Mouse (Mus musculus) heart, embryonic 10.5 days (tissue): ENCODE measurements at regions not wholly inside any gene's neighbourhood (a gene's known extent, or its start where the extent isn't known, plus 50 kb on each side); places are given as distances from the start of the nearest gene placed in this dataset.

Source experiments
- DNase-seq: peaks from one replicate; pipeline ENCODE4 v3.0.0-alpha.2; 2017; ENCODE audit warnings: low spot score
- H3K27ac ChIP-seq: fragments of 300-500 bp; sonication (generic); 2 replicates; pipeline ENCODE4 v1.5.1; 2016; ENCODE audit warnings: mild to moderate bottlenecking
- H3K27me3 ChIP-seq: fragments of 300-500 bp; sonication (generic); 2 replicates; pipeline ENCODE4 v1.6.1; 2016; ENCODE audit warnings: mild to moderate bottlenecking; ENCODE audit not compliant: poor library complexity, insufficient read depth, severe bottlenecking
- H3K36me3 ChIP-seq: fragments of 300-500 bp; sonication (generic); 2 replicates; pipeline ENCODE4 v1.6.1; 2016; ENCODE audit warnings: mild to moderate bottlenecking, moderate library complexity
- H3K4me1 ChIP-seq: fragments of 300-500 bp; sonication (generic); 2 replicates; pipeline ENCODE4 v1.6.1; 2016; ENCODE audit warnings: mild to moderate bottlenecking
- H3K4me3 ChIP-seq: fragments of 300-500 bp; sonication (generic); 2 replicates; pipeline ENCODE4 v1.5.1; 2016; ENCODE audit warnings: mild to moderate bottlenecking, moderate library complexity
- H3K9me3 ChIP-seq: fragments of 300-500 bp; sonication (generic); 2 replicates; pipeline ENCODE4 v1.6.1; 2016; ENCODE audit warnings: mild to moderate bottlenecking, moderate library complexity
- WGBS: fragments of 180-500 bp; shearing (Covaris S2); methylation state at CpG from one replicate; pipeline ENCODE4 v1.1.7; 2016; 5-methylcytosine and 5-hydroxymethylcytosine counted together

DNA sequence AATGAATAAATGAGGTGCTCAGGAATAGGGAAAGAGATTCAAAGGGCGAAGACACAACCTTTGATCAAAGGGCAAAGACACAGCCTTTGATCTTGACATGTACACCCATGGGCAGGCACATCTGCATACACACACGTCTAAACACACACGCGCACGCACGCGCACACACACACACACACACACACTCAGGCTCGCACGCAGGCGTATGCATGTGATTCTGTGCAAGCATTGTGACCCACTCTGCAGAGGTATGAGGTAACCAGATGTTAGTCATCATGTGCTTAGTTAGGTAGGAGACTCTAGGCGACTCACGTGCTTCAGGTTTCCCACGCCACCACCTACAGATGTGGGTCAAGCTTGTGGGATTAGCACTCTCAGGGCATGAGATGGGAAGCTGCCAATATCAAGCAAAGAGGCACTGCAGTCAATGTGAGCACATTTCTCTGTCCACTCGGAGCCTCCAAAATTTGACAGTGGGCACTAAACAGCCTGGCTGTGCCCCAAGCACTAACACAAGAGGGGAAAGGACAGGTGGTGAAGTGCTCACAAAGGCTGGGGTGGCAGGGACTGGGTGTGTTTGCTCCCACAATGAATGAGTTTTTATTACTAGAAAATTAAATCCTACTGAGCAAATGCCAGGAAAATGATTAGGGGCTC, 123.3 kb upstream of the Slc44a1 start:
- 92% methylated on average over 14 of the region's 14 CpGs for WGBS
- Histone ChIP-seq H3K4me1 (no peaks in the 10 kb centered on the region), H3K4me3 (no peak overlapping the region), H3K9me3 (no peaks in the 10 kb centered on the region), H3K36me3 (no peaks in the 10 kb centered on the region), H3K27ac (no peak overlapping the region), H3K27me3 (no peaks in the 10 kb centered on the region)
- no peak for DNase-seq

DNA sequence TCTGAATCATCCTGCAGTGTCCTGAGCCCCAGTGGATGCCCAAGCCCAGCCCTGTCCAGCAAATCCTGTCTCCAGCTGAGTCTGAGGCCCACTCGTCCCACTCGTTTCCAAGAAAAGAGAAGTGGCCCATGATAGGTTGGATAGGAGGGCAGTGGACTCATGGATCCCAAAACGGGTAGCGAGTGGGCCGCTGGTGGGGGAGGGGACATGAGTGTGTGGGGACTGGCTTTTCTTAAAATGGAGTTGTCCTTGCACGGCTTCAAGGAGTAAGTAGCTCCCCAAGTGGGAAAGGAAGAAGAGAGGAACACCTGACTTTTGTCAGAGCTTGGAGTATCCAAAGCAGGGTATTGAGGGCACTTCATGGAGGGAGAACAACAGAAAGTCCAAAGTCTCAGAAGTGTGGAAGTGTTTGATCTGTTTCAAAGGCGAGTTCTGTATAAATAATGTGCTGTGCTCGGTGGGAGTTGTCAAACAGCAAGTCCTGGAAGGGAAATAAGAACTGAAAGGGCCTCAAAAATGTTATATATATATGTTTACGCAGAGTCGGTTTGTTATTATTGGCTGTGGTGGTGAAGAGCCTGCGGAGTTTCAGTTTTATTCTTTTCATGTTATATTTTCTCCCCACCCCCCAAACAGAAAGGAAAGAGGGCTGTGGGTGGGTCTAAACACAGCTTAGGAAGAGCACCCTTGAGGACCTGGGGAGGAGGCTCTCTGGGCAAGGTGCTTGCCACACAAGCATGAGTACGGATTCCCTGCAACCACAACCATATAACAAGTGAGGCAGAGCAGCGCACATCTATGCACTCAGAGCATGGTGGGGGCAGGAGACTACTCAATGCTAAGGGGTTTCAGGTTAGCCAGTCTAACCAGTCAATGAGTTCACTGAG, 124.1 kb upstream of the Slc44a1 start:
- H3K4me1 ChIP-seq: no peaks in the 10 kb centered on the region
- no peak overlapping the region for H3K4me3 ChIP-seq
- no peaks in the 10 kb centered on the region for H3K27me3 ChIP-seq
- no peak for DNase-seq
- H3K36me3 ChIP-seq: no peaks in the 10 kb centered on the region
- no peak overlapping the region for H3K27ac ChIP-seq
- 80% methylated on average over 13 of the region's 13 CpGs for WGBS
- no peaks in the 10 kb centered on the region for H3K9me3 ChIP-seq

DNA sequence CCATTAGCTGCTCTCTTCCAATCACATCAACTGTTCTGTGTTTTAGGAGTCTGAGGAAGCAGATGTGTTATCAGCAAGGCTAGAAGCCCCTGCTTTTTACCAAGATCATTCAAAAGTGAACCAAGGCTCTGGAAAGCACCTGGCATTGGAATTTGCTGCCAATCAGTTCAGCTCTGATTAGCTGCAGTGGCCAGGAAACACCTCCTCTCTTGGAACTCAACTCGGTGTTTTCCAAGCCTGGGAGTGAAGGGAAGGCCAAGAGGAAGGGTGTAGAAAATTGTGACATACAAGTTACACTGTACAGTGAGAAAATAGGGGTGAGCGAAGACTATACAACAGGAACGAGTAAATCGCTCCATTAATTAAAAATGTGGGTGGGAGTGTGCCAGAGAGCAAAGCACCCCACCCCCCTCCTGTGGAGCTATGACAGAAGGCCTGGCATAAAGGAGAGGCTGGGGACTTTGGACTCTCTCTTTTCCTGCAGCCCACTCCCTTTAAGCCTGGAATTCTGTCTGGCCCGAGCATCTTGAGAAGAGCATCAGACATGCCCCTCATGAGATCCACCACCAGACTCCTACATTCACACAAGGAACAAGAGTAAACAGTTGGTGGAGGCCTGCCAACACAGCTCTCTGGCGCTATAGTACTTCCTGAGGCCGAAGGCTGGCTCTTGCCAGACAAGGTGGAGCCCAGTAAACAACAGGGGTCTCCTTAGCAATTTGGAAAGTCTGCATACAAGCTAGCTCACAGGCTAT, 124.9 kb upstream of the Slc44a1 start:
- 75% methylated on average over 7 of the region's 7 CpGs for WGBS
- H3K4me1 ChIP-seq: no peaks in the 10 kb centered on the region
- H3K4me3 ChIP-seq: no peak overlapping the region
- no peaks in the 10 kb centered on the region for H3K36me3 ChIP-seq
- no peaks in the 10 kb centered on the region for H3K9me3 ChIP-seq
- no peak overlapping the region for H3K27ac ChIP-seq
- H3K27me3 ChIP-seq: no peaks in the 10 kb centered on the region
- DNase-seq: no peak

DNA sequence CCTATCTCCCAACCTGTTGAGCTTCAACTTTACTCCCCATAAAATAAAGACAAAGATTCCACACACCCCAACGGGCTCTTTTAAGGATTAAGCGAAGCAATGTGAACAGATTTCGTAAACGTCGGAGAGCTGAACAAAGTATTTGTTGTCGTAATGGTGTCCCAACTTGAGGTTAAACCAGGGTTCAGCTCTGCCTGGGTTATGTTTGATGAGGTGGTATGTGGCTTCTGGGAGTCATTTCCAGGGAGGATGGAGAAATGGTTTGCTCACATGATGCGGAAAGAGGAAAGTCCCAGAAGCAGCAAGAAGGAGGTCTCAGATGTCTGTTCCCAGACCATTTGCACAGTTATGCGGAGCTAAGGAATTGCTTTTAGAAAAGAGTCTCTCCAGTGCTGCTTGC, 126.1 kb upstream of the Slc44a1 start:
- Histone ChIP-seq H3K36me3 (no peaks in the 10 kb centered on the region), H3K27me3 (no peaks in the 10 kb centered on the region), H3K9me3 (no peaks in the 10 kb centered on the region), H3K27ac (no peak overlapping the region), H3K4me1 (no peaks in the 10 kb centered on the region), H3K4me3 (no peak overlapping the region)
- no peak for DNase-seq
- 90% methylated on average over 8 of the region's 8 CpGs for WGBS

DNA sequence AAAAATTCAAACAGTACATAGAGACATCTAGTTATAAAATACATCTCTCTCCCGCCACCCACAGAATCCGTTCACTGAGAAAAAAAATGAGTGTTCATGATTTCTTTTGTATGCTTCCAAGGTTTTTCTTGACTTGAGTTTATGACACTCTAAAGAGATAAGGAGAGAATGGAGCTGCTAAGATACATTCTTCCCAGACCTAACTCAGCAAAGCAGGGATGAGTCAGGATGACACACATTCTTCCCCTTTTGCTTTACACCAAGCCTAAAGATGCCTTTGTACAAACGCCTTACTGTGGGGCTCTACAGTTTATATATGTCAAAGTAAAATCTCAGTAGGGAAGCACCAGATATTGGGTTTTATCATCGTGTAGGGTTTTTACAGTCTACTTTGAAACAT, 133.1 kb upstream of the Slc44a1 start:
- no peak overlapping the region for H3K27ac ChIP-seq
- H3K4me1 ChIP-seq: no peaks in the 10 kb centered on the region
- H3K36me3 ChIP-seq: no peaks in the 10 kb centered on the region
- WGBS: 65% methylated on average over 4 of the region's 4 CpGs
- no peak for DNase-seq
- no peaks in the 10 kb centered on the region for H3K9me3 ChIP-seq
- no peak overlapping the region for H3K4me3 ChIP-seq
- H3K27me3 ChIP-seq: no peaks in the 10 kb centered on the region

DNA sequence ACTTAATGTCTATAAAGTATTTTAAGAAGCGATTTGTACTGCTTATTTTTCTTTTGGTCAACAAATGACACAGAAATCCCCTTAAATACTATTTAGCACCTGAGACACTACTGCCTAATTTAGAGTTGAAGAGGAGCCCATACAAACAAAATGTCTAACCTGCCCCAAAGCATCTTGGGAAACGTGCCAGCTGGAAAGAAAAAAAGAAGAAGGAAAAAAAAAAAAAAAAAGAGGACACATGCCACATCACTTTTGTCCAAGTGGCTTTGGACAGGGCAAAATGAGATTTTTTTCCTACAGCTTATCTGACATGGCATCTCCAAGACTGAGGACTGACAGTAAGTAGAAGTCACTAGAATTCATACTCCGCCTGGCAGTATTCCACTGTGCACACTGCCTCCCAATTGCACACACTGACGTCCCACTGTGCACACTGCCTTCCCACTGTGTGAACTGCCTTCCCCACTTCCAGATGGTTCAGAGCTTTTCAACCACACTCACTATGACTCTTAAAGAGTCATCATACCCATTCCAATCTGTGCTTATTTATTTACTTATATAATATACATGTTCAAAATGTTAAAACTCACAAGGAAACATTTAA, 135.3 kb upstream of the Slc44a1 start:
- Histone ChIP-seq H3K4me1 (no peaks in the 10 kb centered on the region), H3K27me3 (no peaks in the 10 kb centered on the region), H3K9me3 (no peaks in the 10 kb centered on the region), H3K36me3 (no peaks in the 10 kb centered on the region), H3K27ac (no peak overlapping the region), H3K4me3 (no peak overlapping the region)
- no peak for DNase-seq
- WGBS: 88% methylated on average over 4 of the region's 4 CpGs

DNA sequence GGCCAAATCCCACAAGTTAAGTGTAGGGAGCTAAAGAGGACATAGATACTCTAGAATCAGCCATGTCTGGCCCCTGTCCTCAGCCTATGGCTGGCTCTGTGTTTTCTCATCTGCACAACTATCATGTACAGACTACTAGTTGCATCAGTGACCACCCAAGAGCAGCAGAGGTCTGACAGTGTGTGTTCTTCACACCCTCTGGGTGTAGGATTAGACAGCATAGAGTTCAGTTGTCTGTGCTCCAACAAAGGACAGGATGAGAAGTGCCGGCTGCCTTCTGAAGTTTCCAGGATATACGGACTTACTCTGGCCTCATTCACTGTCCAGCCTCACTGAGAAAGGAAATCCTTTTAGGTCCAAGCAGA, 135.9 kb upstream of the Slc44a1 start:
- Histone ChIP-seq H3K27ac (no peak overlapping the region), H3K4me3 (no peak overlapping the region), H3K27me3 (no peaks in the 10 kb centered on the region), H3K4me1 (no peaks in the 10 kb centered on the region), H3K9me3 (no peaks in the 10 kb centered on the region), H3K36me3 (no peaks in the 10 kb centered on the region)
- WGBS: 59% methylated on average over 2 of the region's 2 CpGs
- no peak for DNase-seq

DNA sequence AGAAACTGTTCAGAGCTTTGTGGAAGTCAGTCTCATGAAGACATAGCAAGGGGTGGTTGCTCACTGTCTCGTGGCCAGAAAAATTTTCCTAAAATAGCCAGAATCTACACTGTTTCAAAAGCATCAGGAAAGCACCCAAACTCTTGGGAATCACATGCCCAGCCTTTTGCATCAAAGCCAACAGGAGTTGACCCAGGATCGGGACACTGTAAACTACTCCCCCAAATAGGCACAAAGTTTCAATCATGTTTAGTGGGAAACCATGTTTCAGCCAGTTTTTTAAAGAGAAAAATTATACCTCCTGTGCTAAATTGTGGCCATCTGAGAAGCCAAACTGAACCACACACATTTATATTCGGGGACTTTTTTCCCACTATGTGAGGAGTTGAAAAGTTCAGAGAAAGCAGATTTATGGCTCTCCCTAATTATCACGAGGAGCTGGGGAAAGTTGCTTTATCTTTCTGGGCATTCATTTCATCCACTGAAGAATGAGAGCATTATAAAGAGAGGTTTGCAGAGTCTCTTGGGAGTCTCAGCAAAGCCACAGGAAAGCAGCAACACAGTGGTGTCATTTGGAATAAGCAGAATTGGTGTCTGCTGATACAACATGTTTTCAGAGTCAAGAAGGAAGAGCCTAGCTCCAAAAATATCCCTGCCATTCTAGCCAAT, 136.5 kb upstream of the Slc44a1 start:
- Histone ChIP-seq H3K27me3 (no peaks in the 10 kb centered on the region), H3K36me3 (no peaks in the 10 kb centered on the region), H3K27ac (no peak overlapping the region), H3K4me3 (no peak overlapping the region), H3K9me3 (no peaks in the 10 kb centered on the region), H3K4me1 (no peaks in the 10 kb centered on the region)
- WGBS: 68% methylated on average over 4 of the region's 4 CpGs
- DNase-seq: no peak

DNA sequence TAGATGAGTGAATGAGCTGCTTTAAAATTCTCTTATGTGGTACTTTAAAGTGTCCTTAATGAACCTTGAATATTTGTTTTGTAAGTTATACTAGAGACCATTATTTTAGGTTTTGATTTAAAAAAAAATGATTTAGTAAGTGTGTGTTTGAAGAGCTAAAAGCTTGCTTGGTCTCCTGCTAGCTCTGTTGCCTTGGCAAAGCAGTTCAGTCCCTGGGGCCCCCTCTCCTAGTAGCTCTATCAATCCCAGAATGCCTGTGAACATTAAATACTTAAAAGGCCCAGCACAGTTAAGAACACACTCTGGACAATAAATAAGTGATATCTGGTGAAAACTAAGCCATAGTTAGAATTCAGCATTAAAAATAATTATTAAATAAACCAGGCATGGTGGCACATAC, 138.3 kb upstream of the Abca1 start:
- H3K36me3 ChIP-seq: no peaks in the 10 kb centered on the region
- H3K4me1 ChIP-seq: no peaks in the 10 kb centered on the region
- H3K27me3 ChIP-seq: no peaks in the 10 kb centered on the region
- no peak overlapping the region for H3K27ac ChIP-seq
- DNase-seq: no peak
- H3K4me3 ChIP-seq: no peak overlapping the region
- no peaks in the 10 kb centered on the region for H3K9me3 ChIP-seq

DNA sequence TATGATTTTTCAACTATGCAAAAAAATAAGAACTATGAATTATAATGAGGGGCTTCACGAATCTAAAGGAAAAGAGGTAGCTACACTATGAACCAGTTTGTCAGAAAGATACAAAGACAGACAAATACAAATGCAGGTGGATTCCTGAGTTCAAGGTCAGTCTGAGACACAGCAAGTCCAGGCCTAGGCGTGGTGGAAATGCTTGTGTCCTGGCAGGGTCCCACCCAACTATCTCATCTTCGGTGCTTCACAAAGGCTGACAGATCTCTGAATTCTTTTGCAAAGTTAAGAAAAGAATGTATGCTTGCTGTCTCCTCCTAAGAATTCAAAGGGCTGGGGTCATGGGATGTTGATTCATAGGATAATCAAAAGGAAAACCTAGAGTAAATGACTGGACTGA, 132.9 kb upstream of the Abca1 start:
- no peaks in the 10 kb centered on the region for H3K27me3 ChIP-seq
- no peak overlapping the region for H3K4me3 ChIP-seq
- H3K27ac ChIP-seq: no peak overlapping the region
- H3K9me3 ChIP-seq: no peaks in the 10 kb centered on the region
- H3K36me3 ChIP-seq: no peaks in the 10 kb centered on the region
- H3K4me1 ChIP-seq: no peaks in the 10 kb centered on the region
- whole genome bisulfite sequencing: 85% methylated on average over 3 of the region's 3 CpGs
- no peak for DNase-seq

DNA sequence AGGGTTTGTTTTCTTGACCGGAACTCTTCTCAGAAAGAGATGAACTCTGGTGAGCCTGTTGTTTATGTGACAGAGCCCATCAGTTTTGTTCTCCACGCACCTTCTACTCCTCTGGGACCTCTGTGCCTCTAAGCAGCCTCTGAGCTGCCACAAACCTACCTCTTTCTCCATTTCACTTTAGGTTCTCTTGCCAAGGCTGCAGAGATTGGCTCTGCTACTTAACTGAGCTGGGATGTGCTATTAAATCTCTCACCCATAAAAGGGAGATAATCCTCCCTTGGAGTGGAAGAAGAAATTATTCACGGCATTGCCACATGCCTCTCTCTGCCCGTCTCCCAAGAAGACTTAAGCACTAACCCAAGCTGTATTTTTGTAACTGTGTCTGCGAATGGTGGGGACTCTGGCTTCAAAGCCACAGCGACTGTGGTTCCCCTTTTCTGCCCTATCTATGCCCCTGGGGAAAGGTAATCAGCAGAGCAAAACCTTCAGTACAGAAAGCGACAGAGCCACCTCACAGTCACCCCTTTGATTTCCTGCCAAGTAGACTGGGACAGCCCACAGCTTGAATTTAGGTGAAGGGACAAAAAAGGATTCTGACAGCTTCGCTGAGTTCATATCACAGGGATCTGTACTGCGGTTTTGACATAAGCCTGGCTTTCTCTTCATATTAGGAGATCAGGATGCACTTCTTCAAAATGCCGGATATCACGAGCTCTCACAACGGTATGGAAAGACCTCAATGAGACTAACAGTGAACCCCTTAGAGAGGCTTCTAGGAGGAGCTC, 118.2 kb upstream of the Abca1 start:
- Histone ChIP-seq H3K4me3 (no peak overlapping the region), H3K27ac (no peak overlapping the region), H3K27me3 (no peaks in the 10 kb centered on the region), H3K36me3 (no peaks in the 10 kb centered on the region), H3K4me1 (no peaks in the 10 kb centered on the region; the same call in 1 of the 2 replicates), H3K9me3 (no peaks in the 10 kb centered on the region)
- DNase-seq: no peak
- WGBS: 59% methylated on average over 12 of the region's 12 CpGs

DNA sequence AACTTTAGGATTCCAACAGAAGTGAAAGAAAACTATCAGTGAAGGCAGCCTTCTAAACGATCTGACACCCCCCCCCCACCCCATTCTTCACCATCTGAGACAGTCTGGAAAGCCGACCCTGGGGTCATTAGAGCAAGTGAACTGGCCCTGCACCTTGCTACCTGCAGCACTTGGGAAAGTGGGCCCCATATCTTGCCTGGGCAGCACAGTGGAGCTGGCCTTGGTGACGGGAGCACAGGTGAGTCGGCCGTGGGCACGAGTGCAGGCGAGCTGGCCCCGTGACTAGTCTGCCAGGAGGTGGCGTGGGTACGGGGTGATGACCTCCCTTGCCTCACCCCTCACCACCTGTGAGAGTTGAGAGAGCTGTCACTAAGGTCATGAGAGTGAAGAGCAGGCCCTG, 110.7 kb upstream of the Abca1 start:
- no peak overlapping the region for H3K4me3 ChIP-seq
- H3K27ac ChIP-seq: peak overlapping the region; percentile 19; the same call in 1 of the 2 replicates
- 87% methylated on average over 10 of the region's 10 CpGs for WGBS
- no peaks in the 10 kb centered on the region for H3K27me3 ChIP-seq
- DNase-seq: no peak
- H3K36me3 ChIP-seq: no peaks in the 10 kb centered on the region
- no peaks in the 10 kb centered on the region for H3K9me3 ChIP-seq
- H3K4me1 ChIP-seq: no peaks in the 10 kb centered on the region
